Mouse (Mus musculus): ENCODE data around the gene Prss30.

DNA sequence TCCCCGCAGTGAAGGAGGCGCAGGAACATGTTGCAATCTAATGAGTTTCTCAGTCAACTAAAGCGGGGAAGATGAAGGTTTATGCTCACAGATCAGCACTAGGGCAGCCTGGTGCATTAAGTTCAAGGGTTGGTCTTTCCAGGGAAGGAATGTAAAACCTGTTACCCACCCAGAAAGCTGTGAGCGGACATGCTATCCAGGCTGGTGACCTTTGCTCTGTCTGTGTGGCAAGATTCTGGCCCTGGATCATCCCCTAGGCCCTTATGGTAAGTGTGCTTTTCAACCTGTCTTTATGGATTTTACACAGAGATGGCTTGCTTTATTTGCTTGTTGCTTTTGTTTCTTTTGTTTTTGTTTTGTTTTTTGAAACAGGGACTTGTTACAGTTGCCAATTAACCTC, 3.7 kb downstream of the Prss30 start:
- no peak for TF ChIP-seq POLR2A (IDR thresholded peaks at IDR 0.05; ENCODE audit: insufficient read depth, low read depth, low read length)
- no peak for TF ChIP-seq CTCF (IDR thresholded peaks at IDR 0.05; ENCODE audit: insufficient read depth, low read depth, low read length)

Measured in olfactory bulb, adult 2 months (tissue).